Mouse (Mus musculus): ENCODE data around the gene Tmem179. TPM values are rescaled to one million over a fixed set of nuclear protein-coding genes. Genes with fewer than 3 reads are reported as not detected.

Gene Tmem179
- not detected in 4 replicates for total RNA-seq (2023)

GRCm38 (mm10) chr12:112516697-112517337, at the start of gene Tmem179:
Tmem179 (minus strand) TSS chr12:112516747.

GRCm38 (mm10) chr12:112489134-112489533, 27.4 kb downstream of the Tmem179 start, which contains the start of gene A530016L24Rik:
A530016L24Rik (plus strand) TSS chr12:112489448.

Other genes starting within 250 kb of the Tmem179 start
- not detected in 4 replicates for gene A530016L24Rik, start 27.3 kb downstream of the Tmem179 start, total RNA-seq (2023)
- 27.3 to 32.1 TPM (median 29.2 TPM) in 4 replicates for gene Inf2, start 72.0 kb upstream of the Tmem179 start, total RNA-seq (2023)
- 7.1 to 9.5 TPM (median 8.5 TPM) in 4 replicates for gene Adssl1, start 103.3 kb upstream of the Tmem179 start, total RNA-seq (2023)
- gene Siva1, start 127.9 kb upstream of the Tmem179 start, total RNA-seq (2023), result 20.6 to 29.7 TPM (median 21.2 TPM) in 4 replicates
- 86.0 to 99.6 TPM (median 90.5 TPM) in 4 replicates for gene Akt1, start 158.1 kb upstream of the Tmem179 start, total RNA-seq (2023)
- gene Zbtb42, start 162.1 kb upstream of the Tmem179 start, total RNA-seq (2023), result 1.5 to 6.3 TPM (median 3.0 TPM) in 4 replicates
- 12.3 to 16.4 TPM (median 14.3 TPM) in 4 replicates for gene Cep170b, start 203.7 kb upstream of the Tmem179 start, total RNA-seq (2023)
- gene Pld4, start 243.9 kb upstream of the Tmem179 start, total RNA-seq (2023), result 320 to 372 TPM (median 333 TPM) in 4 replicates

Data from B cell, adult 62 days (primary cell).